Mouse (Mus musculus) cortical plate, adult 2 months (tissue): Measurements from ENCODE around the gene Traf7. TPM values are rescaled to one million over a fixed set of nuclear protein-coding genes. Genes with fewer than 3 reads are reported as not detected.
A peak's percentile ranks its signal among the peaks of the same experiment; 100 is the strongest.

Source experiments
- H3K27ac ChIP-seq: fragments of 200-500 bp; 2 replicates; pipeline ENCODE4 v1.5.1; 2012; ENCODE audit warnings: low read length, control low read depth, inconsistent platforms; ENCODE audit not compliant: insufficient read depth
- H3K4me1 ChIP-seq: fragments of 200-500 bp; 2 replicates; pipeline ENCODE4 v1.6.1; 2011; ENCODE audit warnings: low read length; ENCODE audit not compliant: control insufficient read depth, insufficient read depth
- H3K4me3 ChIP-seq: fragments of 200-500 bp; 2 replicates; pipeline ENCODE4 v1.5.1; 2011; ENCODE audit warnings: mild to moderate bottlenecking, low read length, control low read depth; ENCODE audit not compliant: insufficient read depth
- CTCF ChIP-seq: fragments of 200-500 bp; IDR thresholded peaks from 2 replicates; pipeline ENCODE4 v1.5.1; 2011; ENCODE audit warnings: mild to moderate bottlenecking, control low read depth, low read length; ENCODE audit not compliant: insufficient read depth; ENCODE audit errors: extremely low read depth
- POLR2A ChIP-seq: fragments of 200-500 bp; IDR thresholded peaks from 2 replicates; pipeline ENCODE4 v1.6.1; 2011; ENCODE audit warnings: mild to moderate bottlenecking, low read length, control low read depth; ENCODE audit not compliant: insufficient read depth; ENCODE audit errors: extremely low read depth
- polyA plus RNA-seq: library from polyadenylated mRNA; depleted of rRNA; stranded (reverse); fragments of >200 nt; gene quantifications from 2 replicates; pipeline ENCODE4 v1.2.3, GENCODE M21; 2012

Traf7 gene
- polyA plus RNA-seq, 1 experiment = 176 TPM

GRCm38 (mm10) chr17:24530361-24531050 is 2.8 kb upstream of the Traf7 start:
- Histone ChIP-seq H3K4me1 (peaks cover 14% of the 10 kb centered on the region), H3K4me3 (no peak overlapping the region; the same call in 1 of the 2 replicates), H3K27ac (no peak overlapping the region)

GRCm38 (mm10) chr17:24529883-24530282 is 2.1 kb upstream of the Traf7 start:
- peak overlapping the region; percentile 32; the same call in 1 of the 2 replicates for H3K4me3 ChIP-seq
- TF ChIP-seq POLR2A (no peak), CTCF (no peak)
- no peak overlapping the region for H3K27ac ChIP-seq
- H3K4me1 ChIP-seq = peaks cover 12% of the 10 kb centered on the region

More at GRCm38 (mm10) chr17:24530361-24531050, 2.8 kb upstream of the Traf7 start:
- TF ChIP-seq POLR2A (0 out of 2 replicates have a peak, but pooled peaks have one; percentile 3), CTCF (peak; percentile 36; the same call in 1 of the 2 replicates)

GRCm38 (mm10) chr17:24529007-24529451 is 1.3 kb upstream of the Traf7 start:
- H3K27ac ChIP-seq = no peak overlapping the region
- H3K4me3 ChIP-seq = peak overlapping the region; percentile 32
- TF ChIP-seq CTCF (peak; percentile 76), POLR2A (no peak)
- H3K4me1 ChIP-seq = peaks cover 11% of the 10 kb centered on the region

GRCm38 (mm10) chr17:24528560-24528918 is 801 bp upstream of the Traf7 start:
- H3K27ac ChIP-seq = 0 out of 2 replicates have a peak overlapping the region, but pooled peaks have one; percentile 8
- TF ChIP-seq CTCF (no peak), POLR2A (no peak)
- H3K4me3 ChIP-seq = peak overlapping the region; percentile 32
- peaks cover 10% of the 10 kb centered on the region for H3K4me1 ChIP-seq

- TF ChIP-seq POLR2A (no peak), CTCF (no peak)
- H3K4me1 ChIP-seq = peaks cover 10% of the 10 kb centered on the region
- peak overlapping the region; percentile 10; the same call in 1 of the 2 replicates for H3K27ac ChIP-seq
- H3K4me3 ChIP-seq = peak overlapping the region; percentile 64
Measured at GRCm38 (mm10) chr17:24527315-24527714, 423 bp downstream of the Traf7 start.

- no peak overlapping the region for H3K4me3 ChIP-seq
- TF ChIP-seq CTCF (no peak), POLR2A (no peak)
- H3K4me1 ChIP-seq = peaks cover 5% of the 10 kb centered on the region
- H3K27ac ChIP-seq = no peak overlapping the region
Measured at GRCm38 (mm10) chr17:24524734-24525133, 3.0 kb downstream of the Traf7 start.

- no peaks in the 10 kb centered on the region for H3K4me1 ChIP-seq
- H3K27ac ChIP-seq = no peak overlapping the region
- TF ChIP-seq CTCF (no peak), POLR2A (no peak)
- H3K4me3 ChIP-seq = no peak overlapping the region
Measured at GRCm38 (mm10) chr17:24520450-24520849, 7.3 kb downstream of the Traf7 start.

GRCm38 (mm10) chr17:24514270-24515257 is 13.2 kb downstream of the Traf7 start:
- Histone ChIP-seq H3K27ac (no peak overlapping the region), H3K4me1 (0 out of 2 replicates have a peak, but pooled peaks cover 2% of the 10 kb centered on the region), H3K4me3 (no peak overlapping the region)
- TF ChIP-seq CTCF = no peak
- TF ChIP-seq POLR2A = no peak

- TF ChIP-seq CTCF (peak; percentile 86), POLR2A (no peak)
- Histone ChIP-seq H3K27ac (no peak overlapping the region), H3K4me3 (no peak overlapping the region)
Measured at GRCm38 (mm10) chr17:24513609-24514008, 14.1 kb downstream of the Traf7 start.

More at GRCm38 (mm10) chr17:24513609-24514008, 14.1 kb downstream of the Traf7 start:
- H3K4me1 ChIP-seq = 0 out of 2 replicates have a peak, but pooled peaks cover 2% of the 10 kb centered on the region
